Mouse (Mus musculus): Measurements from ENCODE around the gene Ccdc159. TPM values are rescaled to one million over a fixed set of nuclear protein-coding genes. Genes with fewer than 3 reads are reported as not detected.

Gene Ccdc159
- polyA plus RNA-seq, 1 experiment from 2014 or later, result 12.2 TPM

- CTCF ChIA-PET, result no interaction called here
- TF ChIP-seq CTCF (IDR thresholded peaks at IDR 0.05), result no peak
Measured at GRCm38 (mm10) chr9:21935466-21936131, 8.3 kb downstream of the Ccdc159 start.

GRCm38 (mm10) chr9:21936692-21937570, 9.7 kb downstream of the Ccdc159 start, which contains the start of gene Plppr2:
Gene Plppr2, plus strand, starts transcription at chr9:21937033.
- DNase-seq (ENCODE audit: low read depth, low spot score), result peak; percentile 77
- POLR2A ChIA-PET, result no interaction called here
- peak; percentile 94 for ATAC-seq
- in situ Hi-C loops (cut with MboI; ENCODE audit: low pct_unique_long_range_greater_than_20kb), result no loop called here
- H3K27me3 ChIP-seq, result no peaks in the 10 kb centered on the region
- no peak for TF ChIP-seq CTCF (IDR thresholded peaks at IDR 0.05)
- CTCF ChIA-PET, result no interaction called here

More at GRCm38 (mm10) chr9:21935466-21936131, 8.3 kb downstream of the Ccdc159 start:
- H3K27me3 ChIP-seq, result no peaks in the 10 kb centered on the region
- POLR2A ChIA-PET, result no interaction called here
- in situ Hi-C loops (cut with MboI; ENCODE audit: low pct_unique_long_range_greater_than_20kb), result no loop called here
- ATAC-seq (no peak), DNase-seq (ENCODE audit: low read depth, low spot score) (no peak)

- no peak for TF ChIP-seq CTCF (IDR thresholded peaks at IDR 0.05)
- ChIA-PET CTCF (no interaction called here), POLR2A (no interaction called here)
- ATAC-seq (no peak), DNase-seq (ENCODE audit: low read depth, low spot score) (no peak)
- in situ Hi-C loops (cut with MboI; ENCODE audit: low pct_unique_long_range_greater_than_20kb), result no loop called here
- H3K27me3 ChIP-seq, result no peaks in the 10 kb centered on the region
Measured at GRCm38 (mm10) chr9:21937711-21938175, 10.5 kb downstream of the Ccdc159 start.

- no peak for TF ChIP-seq CTCF (IDR thresholded peaks at IDR 0.05)
- ChIA-PET CTCF (no interaction called here), POLR2A (no interaction called here)
- in situ Hi-C loops (cut with MboI; ENCODE audit: low pct_unique_long_range_greater_than_20kb), result no loop called here
- ATAC-seq (no peak), DNase-seq (ENCODE audit: low read depth, low spot score) (no peak)
- no peaks in the 10 kb centered on the region for H3K27me3 ChIP-seq
Measured at GRCm38 (mm10) chr9:21938234-21938855, 11.1 kb downstream of the Ccdc159 start.

- CTCF ChIA-PET, result no interaction called here
- no peak for DNase-seq (ENCODE audit: low read depth, low spot score)
- POLR2A ChIA-PET, result no interaction called here
- in situ Hi-C loops (cut with MboI; ENCODE audit: low pct_unique_long_range_greater_than_20kb), result no loop called here
- H3K27me3 ChIP-seq, result no peaks in the 10 kb centered on the region
- ATAC-seq, result no peak
- TF ChIP-seq CTCF (IDR thresholded peaks at IDR 0.05), result no peak
Measured at GRCm38 (mm10) chr9:21943046-21943445, 15.8 kb downstream of the Ccdc159 start.

- CTCF ChIA-PET, result no interaction called here
- no peak for DNase-seq (ENCODE audit: low read depth, low spot score)
- no peak for TF ChIP-seq CTCF (IDR thresholded peaks at IDR 0.05)
- POLR2A ChIA-PET, result no interaction called here
- ATAC-seq, result no peak
- in situ Hi-C loops (cut with MboI; ENCODE audit: low pct_unique_long_range_greater_than_20kb), result no loop called here
- no peaks in the 10 kb centered on the region for H3K27me3 ChIP-seq
Measured at GRCm38 (mm10) chr9:21943638-21944037, 16.4 kb downstream of the Ccdc159 start.

GRCm38 (mm10) chr9:21944267-21944666, 17.0 kb downstream of the Ccdc159 start:
- DNase-seq (ENCODE audit: low read depth, low spot score), result no peak
- ChIA-PET CTCF (no interaction called here), POLR2A (no interaction called here)
- in situ Hi-C loops (cut with MboI; ENCODE audit: low pct_unique_long_range_greater_than_20kb), result no loop called here
- H3K27me3 ChIP-seq, result no peaks in the 10 kb centered on the region
- no peak for TF ChIP-seq CTCF (IDR thresholded peaks at IDR 0.05)
- no peak for ATAC-seq

- TF ChIP-seq CTCF (IDR thresholded peaks at IDR 0.05), result no peak
- no peaks in the 10 kb centered on the region for H3K27me3 ChIP-seq
- ATAC-seq (no peak), DNase-seq (ENCODE audit: low read depth, low spot score) (no peak)
- in situ Hi-C loops (cut with MboI; ENCODE audit: low pct_unique_long_range_greater_than_20kb), result no loop called here
- POLR2A ChIA-PET, result no interaction called here
- CTCF ChIA-PET, result no interaction called here
Measured at GRCm38 (mm10) chr9:21947540-21948130, 20.4 kb downstream of the Ccdc159 start.

- H3K27me3 ChIP-seq, result no peaks in the 10 kb centered on the region
- TF ChIP-seq CTCF (IDR thresholded peaks at IDR 0.05), result no peak
- DNase-seq (ENCODE audit: low read depth, low spot score), result no peak
- in situ Hi-C loops (cut with MboI; ENCODE audit: low pct_unique_long_range_greater_than_20kb), result no loop called here
- POLR2A ChIA-PET, result interaction anchor here (1.1 kb wide), 1 partner anchor 32 kb away, joined by 8 read pairs; no protein-coding TSS in a partner anchor
- ATAC-seq, result no peak
- CTCF ChIA-PET, result no interaction called here
Measured at GRCm38 (mm10) chr9:21948146-21948545, 20.9 kb downstream of the Ccdc159 start.

GRCm38 (mm10) chr9:21948790-21949189, 21.5 kb downstream of the Ccdc159 start:
- no peak for ATAC-seq
- in situ Hi-C loops (cut with MboI; ENCODE audit: low pct_unique_long_range_greater_than_20kb), result no loop called here
- ChIA-PET CTCF (no interaction called here), POLR2A (interaction anchor here (0.7 to 1.1 kb wide), 2 partner anchors 33 to 99 kb away, joined by 5 to 8 read pairs; no protein-coding TSS in a partner anchor)
- no peak for TF ChIP-seq CTCF (IDR thresholded peaks at IDR 0.05)
- H3K27me3 ChIP-seq, result no peaks in the 10 kb centered on the region
- DNase-seq (ENCODE audit: low read depth, low spot score), result no peak
